Mouse (Mus musculus): Measurements from ENCODE around the gene Nxpe4. TPM values are rescaled to one million over a fixed set of nuclear protein-coding genes. Genes with fewer than 3 reads are reported as not detected.

The Nxpe4 gene
- polyA plus RNA-seq, 1 experiment from 2014 or later = 2.8 TPM

DNA sequence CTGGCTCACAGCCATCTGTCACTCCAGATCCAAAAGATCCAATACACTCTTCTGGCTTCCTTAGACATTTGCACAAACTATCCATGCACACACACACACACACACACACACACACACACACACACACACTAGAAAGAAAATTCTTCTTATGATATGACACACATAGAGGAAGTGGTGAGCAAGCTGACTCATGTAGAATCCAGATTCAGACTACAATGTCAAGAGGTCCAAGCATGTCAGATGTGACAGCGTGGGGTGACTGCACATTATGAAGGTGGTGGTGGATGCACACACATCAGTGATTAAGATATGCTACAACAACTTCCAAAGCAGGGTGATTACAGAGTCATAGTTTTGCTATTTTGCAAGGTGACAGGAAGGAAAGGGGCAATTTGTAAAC lies 282.1 kb downstream of the Nxpe4 start:
- ATAC-seq (ENCODE audit: insufficient number of reproducible peaks, low FRiP score) = no peak
- 81% methylated on average over 1 of the region's 1 CpGs for WGBS
- no peak overlapping the region for H3K9ac ChIP-seq

DNA sequence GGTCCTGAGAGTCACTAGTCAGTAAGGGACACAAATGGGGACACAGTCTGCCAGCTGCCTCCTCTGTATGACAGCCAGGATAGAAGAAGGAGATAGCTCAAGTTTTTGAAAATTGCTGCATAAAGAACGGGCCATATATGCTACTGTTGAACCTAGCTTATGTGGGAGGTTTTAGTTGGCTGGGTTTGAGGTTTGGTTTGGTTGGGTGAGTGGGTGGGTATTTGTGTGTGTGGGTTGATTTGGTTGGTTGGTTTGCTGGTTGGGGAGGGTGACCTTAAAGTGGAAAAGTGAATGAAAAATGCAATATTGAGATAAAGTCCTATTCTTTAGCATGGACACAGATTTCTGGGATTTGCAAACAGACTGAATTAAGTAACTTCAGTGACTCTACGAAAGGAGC lies 283.0 kb downstream of the Nxpe4 start:
- no peaks in the 10 kb centered on the region for H3K36me3 ChIP-seq
- no peak overlapping the region for H3K4me2 ChIP-seq
- no peak overlapping the region for H3K9ac ChIP-seq
- ATAC-seq (ENCODE audit: insufficient number of reproducible peaks, low FRiP score) = no peak
- 71% methylated on average over 2 of the region's 2 CpGs for WGBS
- H3K4me3 ChIP-seq = no peak overlapping the region
- no peaks in the 10 kb centered on the region for H3K9me3 ChIP-seq (replicated peaks)
- no peaks in the 10 kb centered on the region for H3K4me1 ChIP-seq (replicated peaks)
- H3K27me3 ChIP-seq (replicated peaks) = no peaks in the 10 kb centered on the region
- H3K27ac ChIP-seq (ENCODE audit: poor library complexity, severe bottlenecking) = no peak overlapping the region

More for the DNA sequence above, 282.1 kb downstream of the Nxpe4 start:
- no peak overlapping the region for H3K27ac ChIP-seq (ENCODE audit: poor library complexity, severe bottlenecking)
- H3K9me3 ChIP-seq (replicated peaks) = no peaks in the 10 kb centered on the region
- no peak overlapping the region for H3K4me3 ChIP-seq
- no peaks in the 10 kb centered on the region for H3K4me1 ChIP-seq (replicated peaks)
- H3K36me3 ChIP-seq = no peaks in the 10 kb centered on the region
- H3K4me2 ChIP-seq = no peak overlapping the region
- no peaks in the 10 kb centered on the region for H3K27me3 ChIP-seq (replicated peaks)

DNA sequence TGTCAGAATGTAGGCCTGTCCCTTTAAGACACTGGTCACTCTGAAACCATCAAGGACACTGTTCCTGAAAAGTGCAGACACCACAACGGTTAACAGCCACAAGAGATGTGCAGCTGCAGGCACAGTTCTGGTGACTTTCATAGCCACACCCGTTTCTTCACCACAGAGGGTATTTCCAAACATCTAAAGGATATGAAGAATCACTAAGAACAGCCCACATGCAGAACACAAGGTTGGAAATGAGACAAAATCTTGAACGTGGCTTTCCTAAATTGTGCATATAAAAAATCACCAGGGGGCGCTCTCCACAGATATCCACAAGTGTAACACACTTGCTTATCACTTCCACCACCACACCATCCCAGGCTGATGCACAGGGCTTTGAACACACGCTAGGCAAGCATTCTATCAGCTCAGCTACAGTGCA lies 286.0 kb downstream of the Nxpe4 start:
- no peak overlapping the region for H3K4me3 ChIP-seq
- no peaks in the 10 kb centered on the region for H3K36me3 ChIP-seq
- H3K27ac ChIP-seq (ENCODE audit: poor library complexity, severe bottlenecking) = no peak overlapping the region
- 30% methylated on average over 5 of the region's 5 CpGs for WGBS
- H3K27me3 ChIP-seq (replicated peaks) = no peaks in the 10 kb centered on the region
- H3K9me3 ChIP-seq (replicated peaks) = no peaks in the 10 kb centered on the region
- H3K4me2 ChIP-seq = no peak overlapping the region
- H3K9ac ChIP-seq = no peak overlapping the region
- no peak for ATAC-seq (ENCODE audit: insufficient number of reproducible peaks, low FRiP score)
- no peaks in the 10 kb centered on the region for H3K4me1 ChIP-seq (replicated peaks)

Other genes with a start within 250 kb of the Nxpe4 start
- 1.6 and 3.2 TPM in 2 replicates for gene Nxpe2, start 191.4 kb downstream of the Nxpe4 start, polyA plus RNA-seq (2016; fragmentation: Nextera tagmentation; extraction: Ambion mirVana)

All from heart, embryonic 12.5 days (tissue).